Mouse (Mus musculus) hindbrain, embryonic 12.5 days (tissue): ENCODE data around the gene Rab11a. TPM values are rescaled to one million over a fixed set of nuclear protein-coding genes. Genes with fewer than 3 reads are reported as not detected.
A peak's percentile ranks its signal among the peaks of the same experiment; 100 is the strongest.

Experiments used
- ATAC-seq: fragments of 200-750 bp; cut with Nextera tagmentation; 2 replicates; pipeline ENCODE4 v1.8.0; 2017; ENCODE audit warnings: moderate TSS enrichment; ENCODE audit not compliant: low FRiP score
- H3K27ac ChIP-seq: fragments of 300-500 bp; sonication (generic); 2 replicates; pipeline ENCODE4 v1.5.1; 2016; ENCODE audit warnings: mild to moderate bottlenecking
- H3K27me3 ChIP-seq: fragments of 300-500 bp; sonication (generic); 2 replicates; pipeline ENCODE4 v1.6.1; 2016; ENCODE audit warnings: mild to moderate bottlenecking
- H3K36me3 ChIP-seq: fragments of 300-500 bp; sonication (generic); 2 replicates; pipeline ENCODE4 v1.6.1; 2016; ENCODE audit warnings: mild to moderate bottlenecking
- H3K4me1 ChIP-seq: fragments of 300-500 bp; sonication (generic); 2 replicates; pipeline ENCODE4 v1.6.1; 2016
- H3K4me2 ChIP-seq: fragments of 300-500 bp; sonication (generic); replicated peaks from 2 replicates; pipeline ENCODE4 v1.6.1; 2016; ENCODE audit warnings: mild to moderate bottlenecking
- H3K4me3 ChIP-seq: fragments of 300-500 bp; sonication (generic); 2 replicates; pipeline ENCODE4 v1.5.1; 2016; ENCODE audit warnings: mild to moderate bottlenecking
- H3K9ac ChIP-seq: fragments of 300-500 bp; sonication (generic); 2 replicates; pipeline ENCODE4 v1.6.1; 2016; ENCODE audit warnings: mild to moderate bottlenecking, moderate library complexity
- H3K9me3 ChIP-seq: fragments of 300-500 bp; sonication (generic); replicated peaks from 2 replicates; pipeline ENCODE4 v1.6.1; 2016; ENCODE audit warnings: mild to moderate bottlenecking
- WGBS: fragments of 180-500 bp; shearing (Covaris S2); methylation state at CpG from one replicate; pipeline ENCODE4 v1.1.7; 2016; 5-methylcytosine and 5-hydroxymethylcytosine counted together
- polyA plus RNA-seq: library from polyadenylated mRNA; unstranded; fragments of >200 nt; fragmentation: Nextera tagmentation; extraction: Ambion mirVana; gene quantifications from 2 replicates; pipeline ENCODE4 v1.2.1, GENCODE M21; 2016

The Rab11a gene
- 297 and 307 TPM in 2 replicates for polyA plus RNA-seq

GRCm38 (mm10) chr9:64737406-64738201, at the start of gene Rab11a:
TSS of gene Rab11a (minus strand) at chr9:64737758.
- H3K4me3 ChIP-seq = peak within 1 kb of the TSS; percentile 96
- no peaks in the 10 kb centered on the region for H3K27me3 ChIP-seq
- H3K9ac ChIP-seq = peak within 1 kb of the TSS; percentile 93
- peak within 1 kb of the TSS; percentile 83 for H3K4me2 ChIP-seq
- H3K36me3 ChIP-seq = no peaks in the 10 kb centered on the region
- under 1% methylated on average over 61 of the region's 61 CpGs for WGBS
- peak; percentile 95 for ATAC-seq
- peaks cover 7% of the 10 kb centered on the region for H3K4me1 ChIP-seq
- no peaks in the 10 kb centered on the region for H3K9me3 ChIP-seq
- H3K27ac ChIP-seq = peak within 1 kb of the TSS; percentile 92

- Histone ChIP-seq H3K27ac (no peak overlapping the region), H3K27me3 (no peaks in the 10 kb centered on the region), H3K4me3 (no peak overlapping the region), H3K4me2 (no peak overlapping the region), H3K9ac (no peak overlapping the region), H3K36me3 (no peaks in the 10 kb centered on the region), H3K9me3 (no peaks in the 10 kb centered on the region), H3K4me1 (no peaks in the 10 kb centered on the region)
- 79% methylated on average over 9 of the region's 9 CpGs for WGBS
- no peak for ATAC-seq
Measured at GRCm38 (mm10) chr9:64786216-64786905, 48.8 kb upstream of the Rab11a start.

GRCm38 (mm10) chr9:64784841-64785240, 47.3 kb upstream of the Rab11a start:
- H3K36me3 ChIP-seq = no peaks in the 10 kb centered on the region
- no peak for ATAC-seq
- no peaks in the 10 kb centered on the region for H3K4me1 ChIP-seq
- no peak overlapping the region for H3K27ac ChIP-seq
- no peaks in the 10 kb centered on the region for H3K9me3 ChIP-seq
- H3K9ac ChIP-seq = no peak overlapping the region
- no peak overlapping the region for H3K4me2 ChIP-seq
- H3K4me3 ChIP-seq = no peak overlapping the region
- WGBS = 22% methylated on average over 4 of the region's 4 CpGs
- H3K27me3 ChIP-seq = no peaks in the 10 kb centered on the region

- ATAC-seq = no peak
- 57% methylated on average over 7 of the region's 7 CpGs for WGBS
- H3K36me3 ChIP-seq = no peaks in the 10 kb centered on the region
- no peaks in the 10 kb centered on the region for H3K27me3 ChIP-seq
- no peaks in the 10 kb centered on the region for H3K4me1 ChIP-seq
- H3K9ac ChIP-seq = no peak overlapping the region
- H3K27ac ChIP-seq = no peak overlapping the region
- H3K4me3 ChIP-seq = no peak overlapping the region
- H3K9me3 ChIP-seq = no peaks in the 10 kb centered on the region
- H3K4me2 ChIP-seq = no peak overlapping the region
Measured at GRCm38 (mm10) chr9:64783511-64783910, 46.0 kb upstream of the Rab11a start.

- no peak for ATAC-seq
- Histone ChIP-seq H3K4me1 (peaks cover 5% of the 10 kb centered on the region), H3K9ac (no peak overlapping the region), H3K27me3 (no peaks in the 10 kb centered on the region), H3K4me2 (no peak overlapping the region), H3K9me3 (no peaks in the 10 kb centered on the region), H3K36me3 (no peaks in the 10 kb centered on the region), H3K4me3 (no peak overlapping the region), H3K27ac (no peak overlapping the region)
- WGBS = 37% methylated on average over 7 of the region's 7 CpGs
Measured at GRCm38 (mm10) chr9:64779628-64780027, 42.1 kb upstream of the Rab11a start.

GRCm38 (mm10) chr9:64778151-64778550, 40.6 kb upstream of the Rab11a start:
- no peaks in the 10 kb centered on the region for H3K36me3 ChIP-seq
- no peak overlapping the region for H3K4me3 ChIP-seq
- no peaks in the 10 kb centered on the region for H3K9me3 ChIP-seq
- WGBS = 81% methylated on average over 1 of the region's 1 CpGs
- H3K4me1 ChIP-seq = peaks cover 12% of the 10 kb centered on the region
- ATAC-seq = no peak
- H3K27ac ChIP-seq = no peak overlapping the region
- no peak overlapping the region for H3K4me2 ChIP-seq
- no peaks in the 10 kb centered on the region for H3K27me3 ChIP-seq
- no peak overlapping the region for H3K9ac ChIP-seq

- ATAC-seq = no peak
- no peak overlapping the region for H3K9ac ChIP-seq
- H3K9me3 ChIP-seq = no peaks in the 10 kb centered on the region
- WGBS = 94% methylated on average over 4 of the region's 4 CpGs
- H3K4me3 ChIP-seq = no peak overlapping the region
- peaks cover 12% of the 10 kb centered on the region for H3K4me1 ChIP-seq
- no peak overlapping the region for H3K27ac ChIP-seq
- no peaks in the 10 kb centered on the region for H3K36me3 ChIP-seq
- no peak overlapping the region for H3K4me2 ChIP-seq
- no peaks in the 10 kb centered on the region for H3K27me3 ChIP-seq
Measured at GRCm38 (mm10) chr9:64777441-64777987, 40.0 kb upstream of the Rab11a start.

- Histone ChIP-seq H3K9ac (no peak overlapping the region), H3K4me3 (no peak overlapping the region), H3K36me3 (no peaks in the 10 kb centered on the region), H3K27me3 (no peaks in the 10 kb centered on the region), H3K4me1 (peaks cover 17% of the 10 kb centered on the region), H3K27ac (peak overlapping the region; percentile 80; the same call in 1 of the 2 replicates), H3K9me3 (no peaks in the 10 kb centered on the region), H3K4me2 (no peak overlapping the region)
- no peak for ATAC-seq
- WGBS = 87% methylated on average over 4 of the region's 4 CpGs
Measured at GRCm38 (mm10) chr9:64775491-64775890, 37.9 kb upstream of the Rab11a start.

- WGBS = 55% methylated on average over 2 of the region's 2 CpGs
- Histone ChIP-seq H3K36me3 (no peaks in the 10 kb centered on the region), H3K4me3 (no peak overlapping the region), H3K9ac (no peak overlapping the region), H3K4me1 (peaks cover 17% of the 10 kb centered on the region), H3K4me2 (no peak overlapping the region), H3K27ac (peak overlapping the region; percentile 80), H3K27me3 (no peaks in the 10 kb centered on the region), H3K9me3 (no peaks in the 10 kb centered on the region)
- ATAC-seq = peak; percentile 64; the same call in 1 of the 2 replicates
Measured at GRCm38 (mm10) chr9:64774883-64775282, 37.3 kb upstream of the Rab11a start.

- Histone ChIP-seq H3K9me3 (no peaks in the 10 kb centered on the region), H3K4me3 (no peak overlapping the region), H3K4me1 (peaks cover 17% of the 10 kb centered on the region), H3K27ac (peak overlapping the region; percentile 80), H3K4me2 (no peak overlapping the region), H3K9ac (no peak overlapping the region), H3K36me3 (no peaks in the 10 kb centered on the region), H3K27me3 (no peaks in the 10 kb centered on the region)
- 14% methylated on average over 5 of the region's 5 CpGs for WGBS
- peak; percentile 71 for ATAC-seq
Measured at GRCm38 (mm10) chr9:64774411-64774811, 36.9 kb upstream of the Rab11a start.

GRCm38 (mm10) chr9:64773936-64774335, 36.4 kb upstream of the Rab11a start:
- Histone ChIP-seq H3K9me3 (no peaks in the 10 kb centered on the region), H3K27me3 (no peaks in the 10 kb centered on the region), H3K27ac (peak overlapping the region; percentile 80), H3K4me1 (peaks cover 17% of the 10 kb centered on the region), H3K4me3 (no peak overlapping the region), H3K36me3 (no peaks in the 10 kb centered on the region), H3K4me2 (no peak overlapping the region), H3K9ac (no peak overlapping the region)
- ATAC-seq = no peak
- WGBS = 52% methylated on average over 4 of the region's 4 CpGs

GRCm38 (mm10) chr9:64773254-64773653, 35.7 kb upstream of the Rab11a start:
- H3K27ac ChIP-seq = no peak overlapping the region
- peaks cover 17% of the 10 kb centered on the region for H3K4me1 ChIP-seq
- H3K4me2 ChIP-seq = no peak overlapping the region
- H3K9me3 ChIP-seq = no peaks in the 10 kb centered on the region
- H3K9ac ChIP-seq = no peak overlapping the region
- 84% methylated on average over 8 of the region's 8 CpGs for WGBS
- no peaks in the 10 kb centered on the region for H3K27me3 ChIP-seq
- H3K36me3 ChIP-seq = no peaks in the 10 kb centered on the region
- no peak overlapping the region for H3K4me3 ChIP-seq
- no peak for ATAC-seq
